Mouse (Mus musculus) G1E (cell line): ENCODE data around the gene Ptprg. TPM values are rescaled to one million over a fixed set of nuclear protein-coding genes. Genes with fewer than 3 reads are reported as not detected.

Experiments
- ATAC-seq: 2 replicates; pipeline ENCODE4 v1.8.0; 2016; ENCODE audit warnings: mild to moderate bottlenecking; ENCODE audit not compliant: insufficient number of reproducible peaks, poor library complexity, low FRiP score, severe bottlenecking; ENCODE audit errors: extremely low read depth
- DNase-seq: peaks from one replicate; pipeline ENCODE4 v3.0.0; 2012; ENCODE audit warnings: low spot score
- H3K27me3 ChIP-seq: 2 replicates; pipeline ENCODE4 v1.6.1; 2012; ENCODE audit warnings: mild to moderate bottlenecking, low read length, inconsistent platforms; ENCODE audit not compliant: insufficient read depth
- H3K36me3 ChIP-seq: replicated peaks from 2 replicates; pipeline ENCODE3; 2012; ENCODE audit warnings: mild to moderate bottlenecking, inconsistent platforms
- H3K4me1 ChIP-seq: 2 replicates; pipeline ENCODE4 v1.6.1; 2012; ENCODE audit warnings: low read depth, low read length, inconsistent platforms, mixed read lengths; ENCODE audit not compliant: insufficient read depth
- H3K4me3 ChIP-seq: 2 replicates; pipeline ENCODE4 v1.5.1; 2012; ENCODE audit warnings: low read depth, mild to moderate bottlenecking, inconsistent platforms, low read length, moderate library complexity, mixed read lengths
- H3K9me3 ChIP-seq: replicated peaks from 2 replicates; pipeline ENCODE4 v1.6.1; 2012; ENCODE audit warnings: inconsistent platforms
- CTCF ChIP-seq: IDR thresholded peaks from 2 replicates; pipeline ENCODE4 v1.5.1; 2012; ENCODE audit warnings: low read depth, low read length, inconsistent platforms, mixed read lengths
- GATA1 ChIP-seq: IDR thresholded peaks from 2 replicates; pipeline ENCODE4 v1.6.1; 2012; ENCODE audit warnings: borderline replicate concordance, low read length, inconsistent platforms, mixed read lengths
- GATA2 ChIP-seq: IDR thresholded peaks from 2 replicates; pipeline ENCODE4 v1.6.1; 2012; ENCODE audit warnings: low read depth, low read length, inconsistent platforms, borderline replicate concordance
- POLR2AphosphoS5 ChIP-seq: IDR thresholded peaks from 2 replicates; pipeline ENCODE4 v1.6.1; 2012; ENCODE audit warnings: low read depth, low read length, inconsistent platforms; ENCODE audit not compliant: insufficient replicate concordance
- TAL1 ChIP-seq: conservative IDR thresholded peaks from 2 replicates; pipeline ENCODE4 v1.6.1; 2012; ENCODE audit warnings: low read depth, low read length, inconsistent platforms, mixed read lengths
- polyA plus RNA-seq: library from polyadenylated mRNA; stranded (reverse); fragments of >175 nt; gene quantifications from 2 replicates; pipeline ENCODE4 v1.2.3, GENCODE M21; 2012
- total RNA-seq, 2 experiments: library from RNA; stranded (forward) in 1 of 2; stranded (reverse) in 1 of 2; fragments of 200-1000 nt in 1 of 2; fragments of >200 nt in 1 of 2; fragmentation: Nextera tagmentation in 1 of 2; gene quantifications; 2 replicates each; pipeline ENCODE4 v1.2.3; 2014 to 2017

Gene Ptprg
- total and polyA plus RNA-seq, 3 experiments = 0.05 TPM; not detected in 2

DNA sequence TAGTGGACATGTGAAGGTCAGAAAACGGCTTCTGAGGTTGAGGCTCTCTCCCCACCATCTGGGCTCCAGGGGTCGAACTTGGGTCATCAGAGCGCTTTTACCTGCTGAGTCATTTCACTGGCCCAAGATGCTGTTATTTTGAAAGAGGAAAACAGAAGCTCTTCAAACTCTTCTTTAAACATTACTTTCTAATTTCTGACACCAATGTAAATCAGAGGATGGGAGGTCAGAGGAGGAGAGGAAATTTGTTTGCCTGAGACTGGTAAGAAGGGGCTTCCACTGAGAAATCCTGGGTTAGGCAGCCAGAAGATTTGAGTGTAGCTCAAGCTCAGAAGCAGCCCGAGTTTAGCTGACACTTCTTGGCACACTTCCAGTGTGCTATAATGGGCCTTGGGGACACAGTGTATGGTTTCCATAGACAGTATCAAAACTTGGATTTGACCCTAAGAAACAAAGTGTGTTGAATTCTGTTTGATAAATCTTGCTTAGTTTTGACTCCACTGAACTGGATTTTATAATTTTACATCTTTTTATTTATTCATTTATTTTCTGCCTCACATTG is 221.2 kb downstream of the Ptprg start:
- DNase-seq (no peak), ATAC-seq (no peak)
- H3K27me3 ChIP-seq = no peaks in the 10 kb centered on the region
- H3K9me3 ChIP-seq = peaks cover 12% of the 10 kb centered on the region
- H3K4me1 ChIP-seq = no peaks in the 10 kb centered on the region
- H3K36me3 ChIP-seq = no peaks in the 10 kb centered on the region
- no peak for TF ChIP-seq CTCF
- TF ChIP-seq TAL1 = no peak
- TF ChIP-seq GATA1 = no peak
- no peak for TF ChIP-seq POLR2AphosphoS5
- TF ChIP-seq GATA2 = no peak
- no peak overlapping the region for H3K4me3 ChIP-seq

DNA sequence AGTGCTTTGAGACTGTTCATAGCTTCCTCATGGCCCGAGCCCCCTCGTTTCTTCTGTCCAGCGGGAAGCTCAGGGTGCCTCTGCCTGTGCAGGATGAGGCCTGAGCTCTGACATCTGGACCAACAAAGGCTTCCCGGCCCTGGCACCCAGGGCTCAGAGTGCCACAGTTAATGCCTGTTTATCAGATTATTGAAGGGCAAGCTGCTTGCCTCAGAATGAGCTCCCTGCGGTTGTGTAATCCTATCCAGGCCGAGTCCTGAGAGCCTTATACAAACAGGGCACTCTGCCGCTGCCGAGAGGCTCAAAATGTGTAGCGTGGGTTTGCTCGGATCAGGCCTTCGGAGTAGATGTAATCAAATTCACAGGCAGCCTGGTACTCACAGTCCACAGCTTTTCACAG is 221.9 kb downstream of the Ptprg start:
- Histone ChIP-seq H3K36me3 (no peaks in the 10 kb centered on the region), H3K4me3 (no peak overlapping the region), H3K27me3 (no peaks in the 10 kb centered on the region), H3K4me1 (no peaks in the 10 kb centered on the region), H3K9me3 (peaks cover 12% of the 10 kb centered on the region)
- ATAC-seq = no peak
- DNase-seq = no peak
- no peak for TF ChIP-seq CTCF
- no peak for TF ChIP-seq GATA2
- TF ChIP-seq GATA1 = no peak
- TF ChIP-seq POLR2AphosphoS5 = no peak
- no peak for TF ChIP-seq TAL1

DNA sequence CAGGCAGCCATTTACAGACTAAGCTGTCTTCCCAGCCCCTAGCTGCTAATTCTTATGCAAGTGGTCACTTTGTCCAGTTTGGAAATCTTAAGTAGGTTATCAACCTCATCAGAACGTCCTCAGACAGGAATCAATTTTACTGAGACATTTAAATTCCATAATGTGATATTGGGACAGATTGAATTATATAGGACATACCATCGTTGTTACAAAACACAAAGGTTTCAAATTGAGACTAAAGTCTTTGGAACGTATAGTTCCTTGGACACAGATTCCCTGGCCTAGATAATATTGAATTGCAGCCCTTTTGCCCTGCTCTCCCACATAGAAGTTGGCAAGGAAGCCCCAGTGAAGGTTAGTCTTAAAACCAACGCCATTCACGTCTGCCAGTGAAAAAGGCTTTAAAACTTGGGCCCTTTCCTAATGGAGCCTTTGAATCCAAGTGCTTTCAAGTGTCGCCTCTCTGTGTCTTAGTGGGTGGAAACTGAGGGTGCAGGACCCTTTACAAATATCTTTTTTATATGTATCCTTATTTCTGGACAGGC is 222.7 kb downstream of the Ptprg start:
- Histone ChIP-seq H3K36me3 (no peaks in the 10 kb centered on the region), H3K27me3 (no peaks in the 10 kb centered on the region), H3K4me3 (no peak overlapping the region), H3K9me3 (peaks cover 12% of the 10 kb centered on the region), H3K4me1 (no peaks in the 10 kb centered on the region)
- TF ChIP-seq POLR2AphosphoS5 = no peak
- no peak for TF ChIP-seq TAL1
- no peak for TF ChIP-seq GATA1
- no peak for TF ChIP-seq CTCF
- TF ChIP-seq GATA2 = no peak
- DNase-seq = no peak
- ATAC-seq = no peak

- H3K4me1 ChIP-seq = no peaks in the 10 kb centered on the region
- H3K36me3 ChIP-seq = no peaks in the 10 kb centered on the region
- H3K9me3 ChIP-seq = peaks cover 12% of the 10 kb centered on the region
- DNase-seq = no peak
- H3K4me3 ChIP-seq = no peak overlapping the region
- no peak for TF ChIP-seq GATA2
- no peak for TF ChIP-seq TAL1
- TF ChIP-seq CTCF = no peak
- no peak for TF ChIP-seq POLR2AphosphoS5
- no peak for TF ChIP-seq GATA1
- no peak for ATAC-seq
- no peaks in the 10 kb centered on the region for H3K27me3 ChIP-seq
Measured at GRCm38 (mm10) chr14:11776566-11776965, 223.2 kb downstream of the Ptprg start.

GRCm38 (mm10) chr14:11791190-11791589 is 237.9 kb downstream of the Ptprg start:
- Histone ChIP-seq H3K4me3 (no peak overlapping the region), H3K27me3 (no peaks in the 10 kb centered on the region), H3K36me3 (no peaks in the 10 kb centered on the region), H3K4me1 (no peaks in the 10 kb centered on the region), H3K9me3 (0 out of 2 replicates have a peak, but pooled peaks cover 4% of the 10 kb centered on the region)
- DNase-seq = no peak
- no peak for TF ChIP-seq TAL1
- TF ChIP-seq GATA1 = no peak
- no peak for TF ChIP-seq POLR2AphosphoS5
- no peak for TF ChIP-seq GATA2
- TF ChIP-seq CTCF = no peak
- no peak for ATAC-seq

DNA sequence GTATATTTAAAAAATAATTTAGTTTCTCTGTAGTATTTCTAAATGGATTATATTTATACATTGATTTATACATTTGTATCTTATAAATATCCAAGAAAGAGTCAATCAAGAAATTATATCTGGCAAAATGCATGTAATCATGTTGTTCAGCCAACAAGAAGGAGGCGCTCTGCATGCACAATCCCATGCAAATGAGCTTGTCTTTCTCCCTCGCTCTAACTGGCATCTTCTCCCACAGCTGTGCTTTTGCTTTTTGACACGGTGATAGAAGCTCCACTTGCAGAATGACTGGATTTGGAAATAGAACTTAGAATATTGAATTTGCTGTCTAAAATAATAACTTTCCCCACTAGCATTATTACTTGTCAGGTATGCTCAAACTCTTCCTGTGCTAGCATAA is 240.5 kb downstream of the Ptprg start:
- H3K9me3 ChIP-seq = 0 out of 2 replicates have a peak, but pooled peaks cover 6% of the 10 kb centered on the region
- no peaks in the 10 kb centered on the region for H3K4me1 ChIP-seq
- DNase-seq = no peak
- H3K36me3 ChIP-seq = no peaks in the 10 kb centered on the region
- no peak for ATAC-seq
- H3K27me3 ChIP-seq = no peaks in the 10 kb centered on the region
- TF ChIP-seq TAL1 = no peak
- TF ChIP-seq CTCF = no peak
- no peak for TF ChIP-seq POLR2AphosphoS5
- no peak for TF ChIP-seq GATA2
- no peak for TF ChIP-seq GATA1
- no peak overlapping the region for H3K4me3 ChIP-seq
